Mouse (Mus musculus) adrenal gland, adult 2 months (tissue): ENCODE results near the gene 2610528J11Rik. TPM values are rescaled to one million over a fixed set of nuclear protein-coding genes. Genes with fewer than 3 reads are reported as not detected.

Experiments
- DNase-seq: peaks from one replicate; pipeline ENCODE4 v3.0.0; 2021
- polyA plus RNA-seq: library from polyadenylated mRNA; depleted of rRNA; stranded (reverse); fragments of >200 nt; gene quantifications from 2 replicates; pipeline ENCODE4 v1.2.3, GENCODE M21; 2012; rRNA removed
- total RNA-seq, 2 experiments: library from RNA; stranded (reverse); gene quantifications; 2 replicates each; pipeline ENCODE4 v1.2.3; 2021

2610528J11Rik gene
- total and polyA plus RNA-seq, 3 experiments: not detected

GRCm38 (mm10) chr4:118542510-118543157 lies 15.8 kb downstream of the 2610528J11Rik start:
- no peak for DNase-seq

GRCm38 (mm10) chr4:118543158-118543530 lies 16.3 kb downstream of the 2610528J11Rik start:
- peak; percentile 6 for DNase-seq

GRCm38 (mm10) chr4:118543592-118544260 lies 16.9 kb downstream of the 2610528J11Rik start, which contains the start of gene Tmem125:
Gene Tmem125, minus strand, starts transcription at chr4:118544044.
- peak; percentile 77 for DNase-seq

GRCm38 (mm10) chr4:118544441-118545127 lies 17.8 kb downstream of the 2610528J11Rik start:
- no peak for DNase-seq

GRCm38 (mm10) chr4:118547424-118548129 lies 20.8 kb downstream of the 2610528J11Rik start:
- DNase-seq: peak; percentile 68

- DNase-seq: peak; percentile 15
Observed at GRCm38 (mm10) chr4:118548130-118548480, 21.3 kb downstream of the 2610528J11Rik start.

- no peak for DNase-seq
Observed at GRCm38 (mm10) chr4:118553039-118553649, 26.3 kb downstream of the 2610528J11Rik start.

- no peak for DNase-seq
Observed at GRCm38 (mm10) chr4:118564062-118564925, 37.5 kb downstream of the 2610528J11Rik start.

GRCm38 (mm10) chr4:118564926-118565279 lies 38.1 kb downstream of the 2610528J11Rik start:
- DNase-seq: no peak

- peak; percentile 34 for DNase-seq
Observed at GRCm38 (mm10) chr4:118566161-118566676, 39.4 kb downstream of the 2610528J11Rik start.

GRCm38 (mm10) chr4:118568709-118569108 lies 41.9 kb downstream of the 2610528J11Rik start:
- no peak for DNase-seq

- DNase-seq: no peak
Observed at GRCm38 (mm10) chr4:118569320-118569719, 42.5 kb downstream of the 2610528J11Rik start.

GRCm38 (mm10) chr4:118571441-118571840 lies 44.6 kb downstream of the 2610528J11Rik start:
- DNase-seq: no peak

GRCm38 (mm10) chr4:118576097-118576496 lies 49.3 kb downstream of the 2610528J11Rik start:
- peak; percentile 63 for DNase-seq

- peak; percentile 10 for DNase-seq
Observed at GRCm38 (mm10) chr4:118579313-118579712, 52.5 kb downstream of the 2610528J11Rik start.

Other genes with a start within 250 kb of the 2610528J11Rik start
- gene Ptprf, start 235.6 kb upstream of the 2610528J11Rik start, total RNA-seq: 10 to 100 TPM; 34.9 to 87.8 TPM
- 43.2 and 43.3 TPM in 2 replicates for gene Ptprf, start 235.6 kb upstream of the 2610528J11Rik start, polyA plus RNA-seq
- 10 to 100 TPM; 17.1 to 18.0 TPM for gene Szt2, start 117.7 kb upstream of the 2610528J11Rik start, total RNA-seq
- gene Szt2, start 117.7 kb upstream of the 2610528J11Rik start, polyA plus RNA-seq: 36.6 and 39.7 TPM in 2 replicates
- 10 to 100 TPM; 55.6 to 68.1 TPM for gene Med8, start 117.7 kb upstream of the 2610528J11Rik start, total RNA-seq
- gene Med8, start 117.7 kb upstream of the 2610528J11Rik start, polyA plus RNA-seq: 10.6 and 12.1 TPM in 2 replicates
- gene Elovl1, start 98.9 kb upstream of the 2610528J11Rik start, total RNA-seq: 100 to 1,000 TPM in 1 of 2 experiments, 10 to 100 TPM in 1; 81.0 to 123 TPM
- gene Elovl1, start 98.9 kb upstream of the 2610528J11Rik start, polyA plus RNA-seq: 158 and 228 TPM in 2 replicates
- gene Cdc20, start 89.6 kb upstream of the 2610528J11Rik start, total RNA-seq: 1 to 10 TPM; 3.6 to 4.5 TPM
- gene Cdc20, start 89.6 kb upstream of the 2610528J11Rik start, polyA plus RNA-seq: 6.9 and 8.1 TPM in 2 replicates
- under 1 TPM in 1 of 2 experiments, not detected in 1; 0.17 TPM for gene Mpl, start 69.5 kb upstream of the 2610528J11Rik start, total RNA-seq
- 0.04 TPM in 1 of 2 replicates, not detected in the other for gene Mpl, start 69.5 kb upstream of the 2610528J11Rik start, polyA plus RNA-seq
- 10 to 100 TPM; 30.3 to 52.5 TPM for gene Tie1, start 36.9 kb upstream of the 2610528J11Rik start, total RNA-seq
- 78.4 and 96.9 TPM in 2 replicates for gene Tie1, start 36.9 kb upstream of the 2610528J11Rik start, polyA plus RNA-seq
- gene Tmem125, start 17.0 kb downstream of the 2610528J11Rik start, total RNA-seq: under 1 TPM in 1 of 2 experiments, not detected in 1; 0.21 TPM
- 0.17 and 0.33 TPM in 2 replicates for gene Tmem125, start 17.0 kb downstream of the 2610528J11Rik start, polyA plus RNA-seq
- under 1 TPM in 1 of 2 experiments, not detected in 1; 0.06 TPM for gene Cfap57, start 93.8 kb downstream of the 2610528J11Rik start, total RNA-seq
- gene Cfap57, start 93.8 kb downstream of the 2610528J11Rik start, polyA plus RNA-seq: not detected in 2 replicates
- 10 to 100 TPM; 78.5 to 82.0 TPM for gene Ebna1bp2, start 93.8 kb downstream of the 2610528J11Rik start, total RNA-seq
- gene Ebna1bp2, start 93.8 kb downstream of the 2610528J11Rik start, polyA plus RNA-seq: 6.1 and 10.3 TPM in 2 replicates
- not detected for gene Olfr62, start 132.0 kb downstream of the 2610528J11Rik start, total RNA-seq
- gene Olfr62, start 132.0 kb downstream of the 2610528J11Rik start, polyA plus RNA-seq: not detected in 2 replicates
- gene Olfr1342, start 165.8 kb downstream of the 2610528J11Rik start, total RNA-seq: not detected
- not detected in 2 replicates for gene Olfr1342, start 165.8 kb downstream of the 2610528J11Rik start, polyA plus RNA-seq
- gene Olfr1341, start 176.5 kb downstream of the 2610528J11Rik start, total RNA-seq: not detected
- gene Olfr1341, start 176.5 kb downstream of the 2610528J11Rik start, polyA plus RNA-seq: not detected in 2 replicates
- gene Olfr1340, start 193.1 kb downstream of the 2610528J11Rik start, total RNA-seq: not detected
- gene Olfr1340, start 193.1 kb downstream of the 2610528J11Rik start, polyA plus RNA-seq: not detected in 2 replicates
- gene Olfr1339, start 205.2 kb downstream of the 2610528J11Rik start, total RNA-seq: not detected
- not detected in 2 replicates for gene Olfr1339, start 205.2 kb downstream of the 2610528J11Rik start, polyA plus RNA-seq
- not detected for gene Olfr1338, start 231.7 kb downstream of the 2610528J11Rik start, total RNA-seq
- not detected in 2 replicates for gene Olfr1338, start 231.7 kb downstream of the 2610528J11Rik start, polyA plus RNA-seq